Mouse (Mus musculus) hindbrain, embryonic 16.5 days (tissue): ENCODE results near the gene Tnfrsf11a. TPM values are rescaled to one million over a fixed set of nuclear protein-coding genes. Genes with fewer than 3 reads are reported as not detected.

Source experiments
- ATAC-seq: fragments of 200-750 bp; cut with Nextera tagmentation; 2 replicates; pipeline ENCODE4 v1.8.0; 2017; ENCODE audit warnings: moderate TSS enrichment, moderate library complexity
- H3K27ac ChIP-seq: fragments of 300-500 bp; sonication (generic); 2 replicates; pipeline ENCODE4 v1.5.1; 2014; ENCODE audit warnings: low read depth, mild to moderate bottlenecking, control low read depth, low read length, moderate library complexity
- H3K27me3 ChIP-seq: fragments of 300-500 bp; sonication (generic); replicated peaks from 2 replicates; pipeline ENCODE4 v1.6.1; 2014; ENCODE audit warnings: low read length; ENCODE audit not compliant: control insufficient read depth, insufficient read depth
- H3K36me3 ChIP-seq: fragments of 300-500 bp; sonication (generic); 2 replicates; pipeline ENCODE4 v1.6.1; 2014; ENCODE audit warnings: mild to moderate bottlenecking, low read length, moderate library complexity, mixed read lengths; ENCODE audit not compliant: control insufficient read depth, insufficient read depth
- H3K4me1 ChIP-seq: fragments of 300-500 bp; sonication (generic); 2 replicates; pipeline ENCODE4 v1.6.1; 2014; ENCODE audit warnings: low read depth, low read length; ENCODE audit not compliant: control insufficient read depth, insufficient read depth
- H3K4me2 ChIP-seq: fragments of 300-500 bp; sonication (generic); 2 replicates; pipeline ENCODE4 v1.6.1; 2014; ENCODE audit warnings: mild to moderate bottlenecking, low read length, control low read depth, moderate library complexity
- H3K4me3 ChIP-seq: fragments of 300-500 bp; sonication (generic); 2 replicates; pipeline ENCODE4 v1.5.1; 2014; ENCODE audit warnings: mild to moderate bottlenecking, low read length, control low read depth, moderate library complexity
- H3K9ac ChIP-seq: fragments of 300-500 bp; sonication (generic); 2 replicates; pipeline ENCODE4 v1.6.1; 2014; ENCODE audit warnings: low read depth, mild to moderate bottlenecking, control low read depth, low read length, moderate library complexity
- H3K9me3 ChIP-seq: fragments of 300-500 bp; sonication (generic); 2 replicates; pipeline ENCODE4 v1.6.1; 2014; ENCODE audit warnings: mild to moderate bottlenecking, low read length, moderate library complexity; ENCODE audit not compliant: control insufficient read depth
- WGBS: fragments of 180-500 bp; shearing (Covaris S2); extraction: QIAGEN DNeasy Blood & Tissue Kit; methylation state at CpG from one replicate; pipeline ENCODE4 v1.1.7; 2014; 5-methylcytosine and 5-hydroxymethylcytosine counted together
- polyA plus RNA-seq: library from polyadenylated mRNA; unstranded; fragments of >200 nt; fragmentation: Nextera tagmentation; extraction: Ambion mirVana; gene quantifications from 2 replicates; pipeline ENCODE4 v1.2.1, GENCODE M21; 2015

Gene Tnfrsf11a
- polyA plus RNA-seq, 1 experiment from 2014 or later, result 0.75 TPM

GRCm38 (mm10) chr1:105781391-105782146 lies 1.1 kb downstream of the Tnfrsf11a start:
- no peak overlapping the region for H3K27ac ChIP-seq
- peak overlapping the region; percentile 68 for H3K4me3 ChIP-seq
- H3K9ac ChIP-seq, result no peak overlapping the region
- no peaks in the 10 kb centered on the region for H3K9me3 ChIP-seq
- H3K4me1 ChIP-seq, result peaks cover 5% of the 10 kb centered on the region; the same call in 1 of the 2 replicates
- peak overlapping the region; percentile 92 for H3K4me2 ChIP-seq
- ATAC-seq, result no peak; the same call in 1 of the 2 replicates
- no peaks in the 10 kb centered on the region for H3K36me3 ChIP-seq
- WGBS, result 45% methylated on average over 12 of the region's 12 CpGs
- H3K27me3 ChIP-seq, result peaks cover 4% of the 10 kb centered on the region; the same call in 1 of the 2 replicates

- no peak overlapping the region for H3K9ac ChIP-seq
- 73% methylated on average over 5 of the region's 5 CpGs for WGBS
- ATAC-seq, result no peak
Observed at GRCm38 (mm10) chr1:105784257-105785016, 3.9 kb downstream of the Tnfrsf11a start.

GRCm38 (mm10) chr1:105785146-105785545 lies 4.6 kb downstream of the Tnfrsf11a start:
- H3K27me3 ChIP-seq, result 0 out of 2 replicates have a peak, but pooled peaks cover 4% of the 10 kb centered on the region
- H3K4me2 ChIP-seq, result no peak overlapping the region
- H3K9me3 ChIP-seq, result no peaks in the 10 kb centered on the region
- no peaks in the 10 kb centered on the region for H3K36me3 ChIP-seq
- peaks cover 3% of the 10 kb centered on the region; the same call in 1 of the 2 replicates for H3K4me1 ChIP-seq
- H3K27ac ChIP-seq, result no peak overlapping the region
- no peak overlapping the region for H3K9ac ChIP-seq
- 90% methylated on average over 4 of the region's 4 CpGs for WGBS
- ATAC-seq, result no peak
- no peak overlapping the region for H3K4me3 ChIP-seq

More at GRCm38 (mm10) chr1:105784257-105785016, 3.9 kb downstream of the Tnfrsf11a start:
- no peak overlapping the region for H3K4me3 ChIP-seq
- 0 out of 2 replicates have a peak, but pooled peaks cover 4% of the 10 kb centered on the region for H3K27me3 ChIP-seq
- H3K4me2 ChIP-seq, result no peak overlapping the region
- peaks cover 5% of the 10 kb centered on the region; the same call in 1 of the 2 replicates for H3K4me1 ChIP-seq
- no peaks in the 10 kb centered on the region for H3K9me3 ChIP-seq
- H3K27ac ChIP-seq, result no peak overlapping the region
- H3K36me3 ChIP-seq, result no peaks in the 10 kb centered on the region

GRCm38 (mm10) chr1:105786731-105787357 lies 6.3 kb downstream of the Tnfrsf11a start:
- 84% methylated on average over 6 of the region's 6 CpGs for WGBS
- H3K4me3 ChIP-seq, result no peak overlapping the region
- no peak overlapping the region for H3K9ac ChIP-seq
- H3K9me3 ChIP-seq, result no peaks in the 10 kb centered on the region
- no peak for ATAC-seq
- H3K4me2 ChIP-seq, result no peak overlapping the region
- H3K27me3 ChIP-seq, result 0 out of 2 replicates have a peak, but pooled peaks cover 4% of the 10 kb centered on the region
- H3K4me1 ChIP-seq, result no peaks in the 10 kb centered on the region
- no peaks in the 10 kb centered on the region for H3K36me3 ChIP-seq
- H3K27ac ChIP-seq, result no peak overlapping the region

GRCm38 (mm10) chr1:105790103-105790502 lies 9.6 kb downstream of the Tnfrsf11a start:
- no peak overlapping the region for H3K4me2 ChIP-seq
- H3K4me3 ChIP-seq, result no peak overlapping the region
- H3K9ac ChIP-seq, result no peak overlapping the region
- no peaks in the 10 kb centered on the region for H3K4me1 ChIP-seq
- H3K27me3 ChIP-seq, result no peaks in the 10 kb centered on the region
- no peaks in the 10 kb centered on the region for H3K9me3 ChIP-seq
- no peak overlapping the region for H3K27ac ChIP-seq
- no peaks in the 10 kb centered on the region for H3K36me3 ChIP-seq
- ATAC-seq, result no peak
- WGBS, result 93% methylated on average over 3 of the region's 3 CpGs

- no peak for ATAC-seq
- Histone ChIP-seq H3K27me3 (no peaks in the 10 kb centered on the region), H3K4me3 (no peak overlapping the region), H3K27ac (no peak overlapping the region), H3K4me1 (no peaks in the 10 kb centered on the region), H3K4me2 (no peak overlapping the region), H3K9me3 (no peaks in the 10 kb centered on the region), H3K9ac (no peak overlapping the region), H3K36me3 (no peaks in the 10 kb centered on the region)
- 83% methylated on average over 6 of the region's 6 CpGs for WGBS
Observed at GRCm38 (mm10) chr1:105794670-105795069, 14.2 kb downstream of the Tnfrsf11a start.

GRCm38 (mm10) chr1:105795705-105796104 lies 15.2 kb downstream of the Tnfrsf11a start:
- H3K4me2 ChIP-seq, result no peak overlapping the region
- no peaks in the 10 kb centered on the region for H3K9me3 ChIP-seq
- no peak overlapping the region for H3K4me3 ChIP-seq
- 88% methylated on average over 4 of the region's 4 CpGs for WGBS
- H3K9ac ChIP-seq, result no peak overlapping the region
- no peak for ATAC-seq
- no peaks in the 10 kb centered on the region for H3K27me3 ChIP-seq
- no peak overlapping the region for H3K27ac ChIP-seq
- H3K4me1 ChIP-seq, result no peaks in the 10 kb centered on the region
- H3K36me3 ChIP-seq, result no peaks in the 10 kb centered on the region

- Histone ChIP-seq H3K36me3 (no peaks in the 10 kb centered on the region), H3K4me1 (no peaks in the 10 kb centered on the region), H3K27ac (no peak overlapping the region), H3K4me3 (no peak overlapping the region), H3K4me2 (no peak overlapping the region), H3K27me3 (no peaks in the 10 kb centered on the region), H3K9ac (no peak overlapping the region), H3K9me3 (no peaks in the 10 kb centered on the region)
- no peak for ATAC-seq
- WGBS, result 91% methylated on average over 6 of the region's 6 CpGs
Observed at GRCm38 (mm10) chr1:105800570-105800969, 20.1 kb downstream of the Tnfrsf11a start.

GRCm38 (mm10) chr1:105801252-105801651 lies 20.7 kb downstream of the Tnfrsf11a start:
- Histone ChIP-seq H3K4me3 (no peak overlapping the region), H3K9ac (no peak overlapping the region), H3K36me3 (no peaks in the 10 kb centered on the region), H3K27ac (no peak overlapping the region), H3K9me3 (no peaks in the 10 kb centered on the region), H3K4me1 (no peaks in the 10 kb centered on the region), H3K4me2 (no peak overlapping the region), H3K27me3 (no peaks in the 10 kb centered on the region)
- no peak for ATAC-seq
